Mouse (Mus musculus): ENCODE results near the gene Mif4gd.

The Mif4gd gene

DNA sequence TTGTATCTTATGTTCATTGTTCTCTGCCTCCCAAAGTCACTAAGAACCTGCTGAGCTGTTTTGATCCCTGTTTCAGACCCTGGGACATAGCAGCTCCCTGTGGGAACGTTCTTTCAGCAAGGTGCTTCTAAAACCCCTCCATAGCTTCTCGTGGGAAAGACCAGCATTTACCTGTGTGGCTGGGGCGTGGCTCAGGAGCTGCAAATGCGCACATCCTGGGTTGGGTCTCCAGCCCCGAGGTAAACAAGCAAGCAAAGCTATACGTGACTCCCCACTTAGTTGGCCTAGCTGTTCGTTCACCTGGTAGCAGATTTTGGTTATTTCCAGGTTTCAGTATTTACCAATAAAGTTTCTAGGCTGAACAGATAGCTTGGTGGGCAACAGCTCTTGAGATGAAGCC lies 19.5 kb upstream of the Mif4gd start:
- no peak for DNase-seq (ENCODE audit: low spot score)

DNA sequence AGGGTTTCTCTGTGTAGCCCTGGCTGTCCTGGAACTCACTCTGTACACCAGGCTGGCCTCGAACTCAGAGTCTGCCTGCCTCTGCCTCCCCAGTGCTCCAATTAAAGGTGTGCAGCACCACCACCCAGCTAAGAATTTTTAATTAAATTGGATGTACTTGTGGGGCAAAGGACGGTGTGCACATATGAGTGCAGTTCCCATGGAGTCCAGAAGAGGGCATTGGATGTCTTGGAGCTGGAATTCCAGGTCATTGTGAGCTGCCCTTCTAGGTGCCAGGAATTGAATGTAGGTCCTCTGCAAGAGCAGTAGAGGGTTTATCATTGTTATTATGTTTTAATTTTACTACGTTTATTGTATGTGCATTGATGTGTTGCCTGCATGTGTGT lies 18.7 kb upstream of the Mif4gd start:
- no peak for DNase-seq (ENCODE audit: low spot score)

DNA sequence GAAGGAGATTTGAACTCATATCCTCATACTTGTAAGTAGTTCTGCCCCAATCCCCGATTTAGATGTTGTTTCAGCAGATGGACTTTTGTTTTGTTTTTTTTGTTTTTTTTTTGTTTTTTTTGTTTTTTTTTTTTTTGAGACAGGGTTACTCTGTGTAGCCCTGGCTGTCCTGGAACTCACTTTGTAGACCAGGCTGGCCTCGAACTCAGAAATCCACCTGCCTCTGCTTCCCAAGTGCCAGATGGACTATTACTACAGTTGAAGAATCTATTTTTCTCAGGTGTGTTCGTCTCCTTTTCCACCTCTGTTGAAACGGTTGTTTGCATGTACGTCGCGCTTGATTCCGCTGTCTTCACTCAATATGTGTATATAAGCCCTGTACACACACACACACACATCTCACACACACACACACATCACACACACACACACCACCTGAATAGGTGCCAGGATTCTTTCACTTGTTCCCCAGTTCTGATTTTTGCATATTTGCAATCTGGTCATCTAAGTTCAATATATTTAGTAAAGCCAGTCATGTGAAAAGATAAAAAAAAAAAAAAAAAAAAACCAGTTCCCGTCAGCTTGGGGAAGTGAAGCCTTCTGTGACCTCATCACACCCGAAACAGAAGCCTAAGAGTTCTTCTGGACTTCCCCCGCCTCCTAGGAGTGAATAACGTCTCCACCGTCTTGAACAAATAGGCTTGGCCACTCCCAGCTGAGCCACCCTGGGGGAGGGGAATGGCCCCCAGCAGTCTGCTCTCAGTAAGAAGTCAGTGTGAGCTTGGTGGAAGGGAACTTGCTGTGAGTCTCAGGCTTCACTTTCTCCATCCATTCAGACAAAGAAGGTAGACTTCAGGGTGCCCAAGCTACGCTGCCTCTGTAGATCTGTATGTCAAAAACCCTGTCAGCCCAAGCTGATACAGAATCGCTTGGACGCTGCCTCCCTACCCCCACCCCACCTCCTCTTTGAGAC lies 18.0 kb upstream of the Mif4gd start:
- DNase-seq (ENCODE audit: low spot score): peak; percentile 57

DNA sequence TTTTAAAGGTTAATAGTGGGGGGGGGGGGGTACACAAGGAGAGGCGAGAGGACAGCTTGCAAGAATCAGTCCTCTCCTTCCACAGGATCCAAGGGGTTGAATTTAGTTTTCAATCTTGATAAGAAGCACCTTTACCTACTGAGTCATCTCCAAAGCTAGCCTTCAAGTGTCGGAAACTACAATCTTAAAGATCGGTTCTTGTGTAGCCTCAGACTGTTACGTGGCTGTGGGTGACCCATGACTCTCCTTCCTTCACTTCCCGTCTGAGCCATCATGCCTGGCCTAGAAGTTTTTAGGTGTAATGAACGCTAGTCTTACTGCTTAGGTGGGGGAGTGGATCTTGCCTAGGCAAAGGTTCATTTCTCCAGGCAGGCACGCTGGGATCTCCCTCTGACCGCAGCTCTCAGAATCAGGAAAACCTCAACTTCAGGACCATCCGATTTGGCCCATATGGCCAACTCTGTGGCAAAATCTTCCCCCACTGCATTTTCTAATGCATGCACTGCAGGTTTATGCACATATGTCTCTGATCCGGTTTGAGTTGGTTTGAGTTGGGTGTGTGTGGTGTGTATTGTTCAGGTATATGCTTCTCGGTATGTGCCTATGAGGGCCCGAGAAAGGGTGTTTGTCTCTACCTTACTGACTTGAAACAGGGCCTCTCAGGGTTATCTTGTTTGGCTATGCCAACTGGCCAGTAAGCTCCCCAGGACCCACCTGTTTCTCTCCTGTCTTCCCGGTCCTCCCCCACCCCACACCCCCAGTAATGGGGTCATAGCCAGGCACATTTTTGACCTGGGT lies 17.2 kb upstream of the Mif4gd start:
- DNase-seq (ENCODE audit: low spot score): no peak

DNA sequence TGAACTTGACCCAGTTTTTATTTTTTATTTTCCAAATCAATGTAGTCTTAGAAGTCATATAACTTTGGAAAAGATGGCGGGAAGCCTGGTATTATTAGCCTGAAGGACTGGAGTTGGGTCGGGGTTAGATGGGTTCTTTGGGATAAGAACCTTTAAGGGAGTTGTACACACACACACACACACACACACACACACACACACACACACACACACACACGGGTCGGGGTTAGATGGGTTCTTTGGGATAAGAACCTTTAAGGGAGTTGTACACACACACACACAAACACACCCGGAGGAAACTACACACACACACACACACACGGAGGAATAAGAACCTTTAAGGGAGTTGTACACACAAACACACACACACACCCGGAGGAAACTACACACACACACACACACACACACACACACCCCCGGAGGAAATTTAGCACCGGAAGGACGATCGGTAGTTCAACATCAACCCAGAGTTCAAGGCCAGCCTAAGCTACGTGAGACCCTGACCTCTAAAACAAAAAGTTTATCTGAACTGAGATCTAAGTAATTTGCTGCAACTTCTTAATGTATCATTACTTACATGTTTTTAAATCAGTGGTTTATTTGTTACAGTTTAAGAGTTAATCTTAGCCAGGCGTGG lies 15.8 kb upstream of the Mif4gd start:
- DNase-seq (ENCODE audit: low spot score): no peak

DNA sequence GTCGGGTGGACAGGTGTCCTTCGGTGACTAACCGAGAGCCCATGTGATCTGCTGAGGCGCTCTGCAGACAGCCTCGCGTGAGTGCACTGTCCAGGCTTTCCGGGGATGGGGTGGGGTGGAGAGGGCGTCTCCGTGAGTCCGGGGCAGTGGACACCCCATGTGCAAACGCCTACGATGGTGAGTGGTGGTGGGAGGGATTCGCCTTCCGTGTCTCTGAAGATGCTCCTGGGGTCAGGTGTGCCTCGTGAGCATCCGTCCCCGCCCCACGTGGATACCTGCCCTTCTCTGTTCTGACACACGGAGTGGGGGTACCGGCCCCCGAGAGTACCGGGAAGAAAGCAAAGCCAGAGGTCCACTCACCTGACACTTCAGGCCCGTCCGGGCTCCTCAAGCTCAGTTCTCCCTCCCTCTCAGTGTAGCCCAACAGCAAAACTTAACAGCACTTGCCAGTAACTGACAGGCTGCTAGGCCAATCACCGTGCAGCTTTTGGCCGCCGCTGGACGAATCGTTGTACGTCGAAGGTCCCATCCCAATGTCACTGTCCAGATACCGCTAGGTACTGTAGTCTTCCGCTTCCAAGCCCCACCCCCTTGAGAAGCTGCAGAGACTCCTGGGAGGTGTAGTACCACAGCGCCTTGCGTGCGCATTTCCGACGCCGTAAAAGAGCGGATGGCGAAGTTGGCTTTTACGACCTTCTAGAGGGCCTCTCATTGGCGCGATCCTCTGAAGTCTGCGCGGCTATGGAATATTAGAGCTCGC lies 15.1 kb upstream of the Mif4gd start, which contains the start of gene Slc25a19:
Gene Slc25a19, minus strand, starts transcription at position 591 of the 760 bp plus-strand sequence.
- DNase-seq (ENCODE audit: low spot score): peak; percentile 98

DNA sequence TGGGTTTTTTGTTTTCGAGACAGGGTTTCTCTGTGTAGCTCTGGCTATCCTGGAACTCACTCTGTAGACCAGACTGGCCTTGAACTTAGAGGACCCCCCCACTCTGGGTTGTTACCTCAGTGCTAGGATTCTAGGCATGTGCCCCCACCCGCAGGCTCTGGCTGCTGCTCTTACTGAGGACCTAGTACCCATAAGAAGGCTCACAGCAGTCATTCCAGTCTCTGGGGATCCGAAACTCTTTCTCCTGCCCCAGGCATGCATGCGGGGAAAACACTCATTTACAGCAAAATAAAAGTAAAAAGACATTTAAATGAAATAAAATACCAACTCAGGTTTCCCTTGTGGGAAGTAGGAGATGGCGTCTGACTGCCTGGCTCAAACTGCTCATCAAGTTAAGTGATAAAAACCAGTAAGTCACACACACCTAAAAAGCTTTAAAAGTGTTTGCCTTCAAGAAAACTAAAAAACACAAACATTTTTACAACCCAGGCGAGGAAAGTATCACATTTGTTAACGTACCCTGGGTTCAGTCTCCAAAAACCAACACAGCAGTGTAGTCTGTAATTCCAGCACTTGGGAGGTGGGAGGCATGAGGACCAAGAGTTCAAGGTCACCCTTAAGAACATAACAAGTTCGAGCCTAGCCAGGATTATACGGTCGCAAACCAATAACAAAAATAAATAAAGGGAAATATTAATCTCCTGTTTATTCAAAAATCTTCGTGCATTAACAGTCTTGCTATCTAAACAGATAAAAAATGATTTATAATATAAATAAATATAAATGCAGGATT lies 14.3 kb upstream of the Mif4gd start:
- no peak for DNase-seq (ENCODE audit: low spot score)

DNA sequence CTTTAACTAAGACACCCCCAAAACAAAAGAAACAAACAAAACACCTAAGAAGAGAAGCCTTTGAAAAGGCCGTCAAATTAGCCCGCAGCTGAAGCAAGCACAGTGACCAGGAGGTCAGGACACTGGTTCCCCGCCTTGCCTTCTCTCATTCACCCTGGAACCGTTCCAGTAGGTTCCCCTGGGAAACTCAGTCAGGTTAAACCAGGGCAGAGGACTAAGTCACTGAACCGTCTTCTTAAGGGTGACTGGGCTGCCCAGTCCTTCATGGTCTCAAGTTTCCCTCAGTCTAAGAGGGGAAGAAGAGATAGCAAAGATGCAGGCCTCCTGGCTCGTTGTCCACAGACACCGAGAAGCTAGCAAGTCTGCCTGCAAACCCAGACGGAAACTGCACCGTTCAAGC lies 13.1 kb upstream of the Mif4gd start:
- no peak for DNase-seq (ENCODE audit: low spot score)

DNA sequence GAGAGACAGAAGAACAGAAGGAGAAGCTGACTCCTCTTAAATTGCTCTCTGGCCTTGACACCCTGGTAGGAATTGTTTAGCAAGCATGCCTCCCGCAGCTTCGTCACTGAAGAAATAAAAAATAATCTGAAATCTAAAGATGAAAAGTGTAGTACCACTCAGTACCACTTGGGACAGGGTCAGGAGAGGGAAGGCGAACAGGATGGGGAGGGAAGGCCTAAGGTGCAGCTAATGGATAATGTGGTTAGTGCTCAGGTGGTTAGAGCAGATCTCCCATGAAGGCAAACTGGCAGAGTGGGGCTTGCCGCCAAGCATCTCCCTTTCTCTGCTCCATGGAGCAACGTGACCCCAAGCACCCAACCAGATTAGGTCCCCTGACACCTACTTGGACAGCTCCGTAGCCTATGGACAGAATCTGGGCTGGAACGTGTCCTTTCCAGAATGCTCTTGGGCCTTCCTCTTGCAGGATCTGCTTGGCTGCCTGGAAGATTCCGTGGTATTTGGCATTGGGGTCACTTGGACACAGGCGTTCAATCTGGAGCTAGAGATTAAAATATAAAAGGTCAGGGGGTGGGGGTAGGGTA lies 10.8 kb upstream of the Mif4gd start:
- no peak for DNase-seq (ENCODE audit: low spot score)

DNA sequence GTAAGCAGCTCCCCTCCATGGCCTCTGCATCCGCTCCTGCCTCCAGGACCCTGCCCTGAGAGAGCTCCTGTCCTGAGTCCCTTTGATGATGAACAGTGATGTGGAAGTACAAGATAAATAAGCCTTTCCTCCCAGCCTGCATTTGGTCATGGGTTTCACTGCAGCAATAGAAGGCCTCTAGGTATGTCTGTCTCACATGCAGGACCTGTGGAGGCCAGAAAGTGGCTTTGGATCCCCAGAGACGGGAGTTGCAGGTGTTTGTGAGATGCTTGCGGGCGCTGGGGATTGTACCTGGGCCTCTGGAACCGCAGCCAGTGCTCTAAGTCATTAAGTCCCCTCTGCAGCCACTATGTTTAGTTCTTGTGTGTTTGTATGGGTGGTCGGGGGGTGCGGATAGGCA lies 7.2 kb upstream of the Mif4gd start:
- no peak for DNase-seq (ENCODE audit: low spot score)

DNA sequence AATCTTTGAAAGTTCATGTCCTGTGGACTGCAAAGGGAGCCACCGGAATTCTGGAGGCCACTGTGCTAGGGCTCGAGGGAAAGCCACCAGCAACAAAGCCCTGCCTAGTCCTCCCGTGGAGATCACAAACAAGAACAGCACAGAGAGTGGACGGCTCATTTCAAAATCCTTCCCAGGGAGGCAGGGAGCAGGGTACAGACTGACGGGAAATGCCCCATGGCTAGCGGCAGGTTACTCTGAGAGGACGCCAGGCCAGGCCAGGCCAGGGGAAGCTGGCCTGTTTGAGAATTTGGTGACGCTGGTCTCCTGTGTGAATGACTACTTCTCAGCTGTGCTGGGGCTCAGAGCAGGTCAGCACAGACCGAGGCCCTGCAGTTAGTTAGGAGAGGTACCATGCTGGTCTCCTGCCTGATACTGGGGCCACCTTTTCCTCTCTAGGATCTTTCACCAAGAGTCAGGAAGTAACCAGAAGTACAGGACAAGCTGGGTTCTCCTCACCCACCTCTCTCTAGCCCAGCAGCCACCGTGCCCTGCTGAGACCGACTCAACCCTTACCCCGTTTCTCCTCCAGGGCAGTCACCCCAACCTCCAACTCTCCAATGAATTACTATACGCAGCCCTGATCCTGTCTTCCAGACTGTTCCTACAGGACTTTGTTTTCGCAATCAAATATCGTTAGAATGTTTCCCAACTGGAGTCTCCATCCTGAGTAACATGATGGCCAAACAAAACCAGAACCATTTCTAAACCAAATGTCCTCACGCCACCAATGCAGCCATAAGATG lies 6.2 kb upstream of the Mif4gd start:
- no peak for DNase-seq (ENCODE audit: low spot score)

DNA sequence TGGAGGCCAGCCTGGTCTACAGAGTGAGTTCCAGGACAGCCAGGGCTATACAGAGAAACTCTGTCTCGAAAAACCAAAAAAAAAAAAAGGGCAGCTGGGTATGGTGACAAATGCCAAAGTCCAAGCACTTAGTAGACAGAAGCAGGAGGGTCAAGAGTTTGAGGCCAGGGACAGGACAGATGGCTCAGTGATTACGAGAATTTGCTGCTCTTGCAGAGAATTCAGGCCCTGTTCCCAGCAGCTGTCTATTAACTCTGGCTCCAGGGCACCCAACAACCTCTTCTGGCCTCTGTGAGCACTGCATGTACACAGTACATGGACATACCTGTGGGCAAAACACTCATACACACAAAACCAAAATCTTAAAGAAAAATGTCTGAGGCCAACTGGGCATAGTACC lies 5.2 kb upstream of the Mif4gd start:
- no peak for DNase-seq (ENCODE audit: low spot score)

DNA sequence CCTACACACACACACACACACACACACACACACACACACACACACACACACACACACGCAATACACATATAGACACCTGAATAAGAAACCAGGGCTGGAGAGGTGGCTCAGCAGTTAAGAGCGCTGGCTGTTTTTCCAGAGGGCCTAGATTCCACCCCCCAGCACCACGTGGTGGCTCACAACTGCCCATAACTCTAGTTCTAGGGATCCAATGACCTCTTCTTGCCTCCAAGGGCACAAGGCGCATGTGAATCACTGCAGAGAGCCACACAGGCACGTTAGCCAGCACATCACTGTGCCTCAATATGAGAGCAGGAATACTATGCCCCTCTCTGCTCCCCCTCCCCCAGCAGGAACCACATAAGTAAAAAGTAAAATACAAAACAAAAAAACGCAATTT lies 4.1 kb upstream of the Mif4gd start:
- DNase-seq (ENCODE audit: low spot score): no peak

DNA sequence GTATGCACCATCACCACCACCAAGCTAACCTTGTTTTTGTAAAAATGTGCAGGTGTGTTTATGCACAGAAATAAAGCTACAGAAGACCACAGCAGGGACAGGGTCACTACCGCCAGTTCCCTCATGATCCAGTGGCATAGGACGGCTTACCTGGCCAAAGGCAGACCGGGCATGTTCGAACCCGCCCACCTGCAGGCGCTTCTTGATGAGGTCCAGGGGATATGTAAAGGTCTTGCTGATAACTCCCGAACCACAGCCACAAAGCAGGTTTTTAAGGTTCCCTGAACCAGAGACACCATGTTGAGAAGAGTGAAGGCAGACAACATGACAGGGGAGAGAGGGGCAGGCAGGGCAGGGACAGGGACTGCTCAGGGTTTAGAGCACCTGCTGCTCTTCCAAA lies 3.6 kb upstream of the Mif4gd start:
- DNase-seq (ENCODE audit: low spot score): no peak

DNA sequence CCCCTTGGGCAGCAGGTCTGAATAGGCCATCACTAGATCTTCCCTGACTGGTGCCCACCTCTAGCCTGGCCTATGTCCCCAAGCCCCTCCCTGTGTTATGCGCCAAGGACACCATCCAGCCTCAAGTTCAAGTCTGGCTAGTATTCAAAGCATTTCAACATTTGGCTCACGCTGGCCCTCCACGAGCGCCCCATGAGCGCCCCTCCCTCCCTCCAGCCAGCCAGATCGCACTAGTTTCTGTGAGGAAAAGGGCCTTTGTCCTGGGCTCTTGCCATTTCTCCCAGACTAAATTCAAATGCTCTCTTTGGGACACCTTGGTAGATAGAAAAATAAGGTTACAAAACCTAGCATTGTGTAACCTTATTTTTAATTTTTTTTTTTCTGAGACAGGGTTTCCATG lies 3.1 kb upstream of the Mif4gd start:
- DNase-seq (ENCODE audit: low spot score): no peak

DNA sequence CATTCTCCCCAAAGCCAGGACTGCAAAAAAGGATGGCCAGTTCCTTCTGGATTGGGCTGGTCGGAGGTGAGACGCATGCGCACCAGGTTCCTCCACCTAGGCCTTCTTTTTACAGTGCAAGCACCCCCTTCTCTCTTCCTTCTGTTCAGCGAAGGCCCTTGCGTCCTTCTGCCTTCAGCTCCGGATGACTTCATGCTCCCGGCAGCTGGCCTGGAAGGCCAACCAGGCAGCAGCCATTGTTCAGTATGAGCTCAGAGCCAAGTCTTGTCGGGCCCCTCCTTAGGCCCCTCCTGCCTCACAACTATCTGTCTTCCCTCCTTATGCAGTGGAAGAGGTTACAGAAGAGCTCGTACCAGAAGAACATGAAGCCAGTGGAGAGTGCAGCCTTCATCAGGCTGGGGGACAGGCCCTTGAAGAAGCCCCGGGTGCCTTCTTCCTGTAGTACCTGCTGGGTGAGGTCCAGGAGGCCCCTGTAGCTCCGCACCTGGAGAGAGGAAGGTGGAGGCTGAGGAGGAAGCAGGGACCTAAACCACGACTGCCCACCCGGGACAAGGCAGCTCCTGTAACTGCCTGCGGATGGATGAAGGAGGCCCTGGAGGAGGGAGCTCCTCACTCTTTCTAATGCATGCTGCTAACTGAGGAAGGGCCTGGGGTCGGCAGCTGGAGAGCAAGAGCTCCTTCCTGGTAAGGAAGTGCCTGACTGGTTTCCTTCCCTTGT lies 2.5 kb upstream of the Mif4gd start:
- DNase-seq (ENCODE audit: low spot score): no peak

DNA sequence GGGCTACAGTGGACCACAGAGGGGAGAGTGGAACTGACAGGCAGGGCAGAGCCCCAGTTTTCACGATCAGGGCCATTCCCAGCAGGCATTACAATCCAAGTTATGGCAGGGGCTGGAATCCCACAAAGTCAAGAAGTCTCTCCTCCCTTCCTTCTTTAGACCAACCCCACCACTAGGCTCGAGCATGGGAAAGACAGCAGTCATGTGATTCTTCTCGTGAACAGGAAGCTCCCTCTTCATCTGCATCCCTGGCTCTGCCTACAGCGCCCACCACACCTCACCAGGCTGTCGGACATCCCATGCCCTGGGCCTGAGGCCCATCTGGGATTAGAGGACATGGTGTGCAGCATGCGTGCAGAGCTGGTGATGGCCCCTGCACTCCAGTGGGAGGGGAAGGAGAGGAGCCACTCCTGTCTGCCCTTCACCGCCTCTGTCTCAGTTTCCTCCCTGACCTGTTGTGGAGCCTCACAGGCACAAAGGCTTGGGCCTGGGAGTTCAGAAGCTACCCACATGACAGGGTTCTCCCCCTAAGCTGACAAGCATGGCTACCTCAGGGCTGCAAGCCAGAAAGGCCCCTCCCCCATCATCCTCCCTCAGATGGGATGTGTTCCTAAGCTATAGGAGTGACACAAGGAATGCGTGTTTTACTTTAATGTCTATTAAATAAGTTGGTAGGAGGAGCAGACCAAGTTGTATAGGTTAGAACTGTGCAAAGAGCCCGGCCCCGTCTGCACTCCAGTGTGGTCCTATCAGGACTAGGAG lies 1.8 kb upstream of the Mif4gd start:
- DNase-seq (ENCODE audit: low spot score): no peak

DNA sequence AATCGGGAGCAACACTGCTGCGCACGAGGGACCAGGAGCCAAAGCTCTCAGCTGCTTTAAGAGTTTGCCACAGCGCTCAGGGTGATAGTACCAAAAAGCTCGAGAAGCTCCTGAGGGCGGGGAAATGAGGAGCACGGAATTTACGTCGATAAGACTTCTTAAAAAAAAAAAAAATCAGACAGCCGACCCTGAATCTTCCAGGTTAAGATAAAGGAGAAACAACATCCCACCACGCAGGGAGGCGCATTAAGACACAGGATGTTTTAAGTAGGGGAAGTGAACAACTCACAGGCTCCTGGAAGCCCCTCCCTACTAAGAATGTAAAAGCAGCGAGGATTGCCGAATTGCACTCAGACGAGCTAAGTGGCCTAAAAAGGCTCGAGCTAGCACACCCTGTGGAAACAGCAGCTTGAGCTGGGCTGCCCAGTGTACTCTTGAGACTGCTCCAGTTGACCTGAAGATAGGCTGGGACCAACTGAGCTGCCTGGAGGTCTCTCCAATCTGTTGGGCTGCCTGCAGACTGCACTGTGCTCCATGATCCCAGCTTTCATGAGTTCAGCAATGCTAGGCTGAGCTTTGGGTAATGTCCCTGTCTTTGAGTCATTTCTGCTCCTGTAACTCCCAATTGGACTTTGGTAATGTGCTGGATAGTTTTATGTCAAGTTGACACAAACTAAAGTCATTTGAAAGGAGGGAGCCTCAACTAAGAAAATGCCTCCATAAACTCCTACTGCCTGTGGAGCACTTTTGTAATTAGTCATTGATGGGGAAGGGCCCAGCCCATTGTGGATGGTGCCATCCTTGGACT lies 573 bp upstream of the Mif4gd start:
- peak; percentile 54 for DNase-seq (ENCODE audit: low spot score)
